Mouse (Mus musculus): Measurements from ENCODE around the gene Hddc3. TPM values are rescaled to one million over a fixed set of nuclear protein-coding genes. Genes with fewer than 3 reads are reported as not detected.

Hddc3 gene
- total and polyA plus RNA-seq, 3 experiments, result 2.6 to 12.6 (median 5.5) TPM

DNA sequence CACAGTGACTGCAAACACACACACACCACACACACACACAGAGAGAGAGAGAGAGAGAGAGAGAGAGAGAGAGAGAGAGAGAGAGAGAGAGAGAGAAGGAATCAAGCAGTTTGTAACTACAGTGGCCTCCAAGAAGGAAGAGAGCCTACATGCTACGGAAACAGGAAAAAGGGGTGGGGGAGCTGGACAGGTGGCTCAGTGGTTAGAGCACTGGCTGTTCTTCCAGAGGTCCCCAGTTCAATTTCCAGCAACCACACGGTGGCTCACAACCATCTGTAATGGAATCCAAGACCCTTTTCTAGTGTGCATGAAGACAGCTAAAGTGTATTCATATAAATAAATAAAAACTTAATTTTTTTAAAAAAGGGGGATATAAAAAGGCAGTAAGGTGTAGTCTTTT, 29.8 kb downstream of the Hddc3 start:
- H3K27me3 ChIP-seq (replicated peaks), result no peaks in the 10 kb centered on the region
- peaks cover 10 to 24% of the 10 kb centered on the region in 2 experiments for H3K36me3 ChIP-seq (replicated peaks in 1 of 2; ENCODE audit: control insufficient read depth in 1 of 2, insufficient read depth in 1 of 2, low read length in 1 of 2)
- H3K4me1 ChIP-seq (ENCODE audit: control insufficient read depth in 1 of 2, insufficient read depth in 2 of 2), result peaks cover 27 to 83% of the 10 kb centered on the region in 2 experiments
- no peak overlapping the region for H3K4me3 ChIP-seq (replicated peaks in 1 of 3; ENCODE audit: low read depth in 2 of 3, low read length in 2 of 3, poor library complexity in 1 of 3)
- no peak for TF ChIP-seq RAD21 (IDR thresholded peaks at IDR 0.05; ENCODE audit: low read depth, low read length)
- dilution Hi-C loops (cut with MboI; ENCODE audit: extremely low pct_ligation_motif_present, extremely low pct_unique_long_range_greater_than_20kb, low sequenced_read_pairs), result no loop called here
- H3K9ac ChIP-seq (ENCODE audit: insufficient read depth, low read depth), result no peak overlapping the region
- DNase-seq (ENCODE audit: extremely low read depth), result no peak
- H3K79me2 ChIP-seq (replicated peaks; ENCODE audit: control insufficient read depth, extremely low read depth, insufficient read depth, poor library complexity, severe bottlenecking), result peaks cover 6% of the 10 kb centered on the region
- in situ Hi-C loops (cut with MboI; ENCODE audit: low pct_ligation_motif_present, low pct_unique_long_range_greater_than_20kb, low sequenced_read_pairs), result loop anchor here (10.0 kb wide), 1 partner anchor 228 kb away; no protein-coding TSS in a partner anchor
- H3K4me2 ChIP-seq (ENCODE audit: insufficient read depth, low read depth, poor library complexity, severe bottlenecking), result no peak overlapping the region
- no peaks in the 10 kb centered on the region for H3K9me3 ChIP-seq (replicated peaks; ENCODE audit: low read length)
- no peak overlapping the region for H3K27ac ChIP-seq (ENCODE audit: insufficient read depth, low read depth)

DNA sequence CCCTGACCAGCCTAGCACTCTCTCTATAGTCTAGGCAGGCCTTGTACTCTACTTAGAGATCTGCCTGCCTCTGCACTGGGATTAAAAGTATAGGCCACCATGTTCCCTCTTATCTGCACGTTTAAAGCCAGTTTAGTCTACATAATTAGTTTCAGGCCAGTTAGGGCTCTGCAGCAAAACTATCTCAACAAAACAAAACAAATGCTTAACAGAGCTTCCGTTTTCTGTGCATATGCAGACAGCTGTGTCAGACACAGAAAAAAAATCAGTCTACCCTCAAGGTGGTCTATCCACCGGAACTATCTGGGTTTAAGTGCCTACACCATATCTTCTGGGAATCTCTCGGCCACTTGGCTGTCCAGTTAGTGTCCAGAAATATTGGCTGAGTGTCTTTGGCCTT, 30.4 kb downstream of the Hddc3 start:
- no peaks in the 10 kb centered on the region for H3K9me3 ChIP-seq (replicated peaks; ENCODE audit: low read length)
- H3K4me2 ChIP-seq (ENCODE audit: insufficient read depth, low read depth, poor library complexity, severe bottlenecking), result peak overlapping the region; percentile 7
- H3K4me3 ChIP-seq (replicated peaks in 1 of 3; ENCODE audit: low read depth in 2 of 3, low read length in 2 of 3, poor library complexity in 1 of 3), result no peak overlapping the region
- H3K27ac ChIP-seq (ENCODE audit: insufficient read depth, low read depth), result peak overlapping the region; percentile 73
- H3K36me3 ChIP-seq (replicated peaks in 1 of 2; ENCODE audit: control insufficient read depth in 1 of 2, insufficient read depth in 1 of 2, low read length in 1 of 2), result peaks cover 5 to 22% of the 10 kb centered on the region in 2 experiments
- DNase-seq (ENCODE audit: extremely low read depth), result no peak
- peaks cover 25 to 79% of the 10 kb centered on the region in 2 experiments for H3K4me1 ChIP-seq (ENCODE audit: control insufficient read depth in 1 of 2, insufficient read depth in 2 of 2)
- H3K9ac ChIP-seq (ENCODE audit: insufficient read depth, low read depth), result peak overlapping the region; percentile 16; the same call in 1 of the 2 replicates
- in situ Hi-C loops (cut with MboI; ENCODE audit: low pct_ligation_motif_present, low pct_unique_long_range_greater_than_20kb, low sequenced_read_pairs), result loop anchor here (10.0 kb wide), 1 partner anchor 229 kb away; no protein-coding TSS in a partner anchor
- dilution Hi-C loops (cut with MboI; ENCODE audit: extremely low pct_ligation_motif_present, extremely low pct_unique_long_range_greater_than_20kb, low sequenced_read_pairs), result no loop called here
- H3K79me2 ChIP-seq (replicated peaks; ENCODE audit: control insufficient read depth, extremely low read depth, insufficient read depth, poor library complexity, severe bottlenecking), result peaks cover 6% of the 10 kb centered on the region
- H3K27me3 ChIP-seq (replicated peaks), result no peaks in the 10 kb centered on the region
- no peak for TF ChIP-seq SMC3 (IDR thresholded peaks at IDR 0.05; ENCODE audit: low read depth, low read length)
- 0 out of 2 replicates have a peak, but pooled peaks have one; percentile 18 for TF ChIP-seq IRF4 (IDR thresholded peaks at IDR 0.05; ENCODE audit: low read depth, low read length)
- no peak for TF ChIP-seq MAZ (IDR thresholded peaks at IDR 0.05; ENCODE audit: low read depth, low read length)
- peak; percentile 56 for TF ChIP-seq ZNF384 (IDR thresholded peaks at IDR 0.05; ENCODE audit: low read depth, low read length)

DNA sequence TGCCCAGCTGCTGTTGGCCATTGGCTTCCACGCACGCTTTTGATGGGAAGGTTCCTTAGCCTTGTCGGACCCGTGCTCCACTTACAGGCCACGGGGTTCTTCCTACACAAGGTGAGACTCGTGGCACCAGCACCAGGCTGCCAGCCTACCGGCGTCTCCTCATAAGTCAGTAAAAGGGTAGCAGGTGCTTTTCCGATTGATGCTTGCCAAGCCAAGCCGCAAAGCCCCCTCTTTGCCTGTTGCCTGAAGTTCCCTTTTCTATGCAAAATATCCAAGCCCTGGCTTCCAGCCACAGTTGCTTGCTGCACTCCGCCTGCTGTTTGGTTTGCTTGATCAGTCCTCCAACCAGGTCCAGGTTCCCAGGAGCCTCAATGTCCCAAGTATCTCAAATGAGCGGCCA, 30.9 kb downstream of the Hddc3 start:
- in situ Hi-C loops (cut with MboI; ENCODE audit: low pct_ligation_motif_present, low pct_unique_long_range_greater_than_20kb, low sequenced_read_pairs) (loop anchor here (10.0 kb wide), 1 partner anchor 229 kb away; no protein-coding TSS in a partner anchor), dilution Hi-C loops (cut with MboI; ENCODE audit: extremely low pct_ligation_motif_present, extremely low pct_unique_long_range_greater_than_20kb, low sequenced_read_pairs) (no loop called here)

More for the DNA sequence above, 30.9 kb downstream of the Hddc3 start:
- Histone ChIP-seq H3K27me3 (replicated peaks) (no peaks in the 10 kb centered on the region), H3K36me3 (replicated peaks in 1 of 2; ENCODE audit: control insufficient read depth in 1 of 2, insufficient read depth in 1 of 2, low read length in 1 of 2) (peaks cover 7 to 23% of the 10 kb centered on the region in 2 experiments), H3K4me3 (replicated peaks in 1 of 3; ENCODE audit: low read depth in 2 of 3, low read length in 2 of 3, poor library complexity in 1 of 3) (no peak overlapping the region), H3K9ac (ENCODE audit: insufficient read depth, low read depth) (no peak overlapping the region), H3K4me1 (ENCODE audit: control insufficient read depth in 1 of 2, insufficient read depth in 2 of 2) (peaks cover 21 to 74% of the 10 kb centered on the region in 2 experiments), H3K9me3 (replicated peaks; ENCODE audit: low read length) (no peaks in the 10 kb centered on the region), H3K4me2 (ENCODE audit: insufficient read depth, low read depth, poor library complexity, severe bottlenecking) (peak overlapping the region; percentile 7), H3K27ac (ENCODE audit: insufficient read depth, low read depth) (peak overlapping the region; percentile 73), H3K79me2 (replicated peaks; ENCODE audit: control insufficient read depth, extremely low read depth, insufficient read depth, poor library complexity, severe bottlenecking) (peaks cover 6% of the 10 kb centered on the region)
- TF ChIP-seq NELFE (IDR thresholded peaks at IDR 0.05; ENCODE audit: low read depth, low read length), result no peak
- 0 out of 2 replicates have a peak, but pooled peaks have one; percentile 6 for TF ChIP-seq UBTF (IDR thresholded peaks at IDR 0.05; ENCODE audit: low read depth, low read length)
- TF ChIP-seq MAZ (IDR thresholded peaks at IDR 0.05; ENCODE audit: low read depth, low read length), result 0 out of 2 replicates have a peak, but pooled peaks have one; percentile 27
- TF ChIP-seq TCF12 (IDR thresholded peaks at IDR 0.05; ENCODE audit: low read depth, low read length), result peak; percentile 78
- TF ChIP-seq PAX5 (IDR thresholded peaks at IDR 0.05; ENCODE audit: low read length), result no peak
- TF ChIP-seq ZNF384 (IDR thresholded peaks at IDR 0.05; ENCODE audit: low read depth, low read length), result no peak
- TF ChIP-seq SIN3A (IDR thresholded peaks at IDR 0.05; ENCODE audit: low read length), result 0 out of 2 replicates have a peak, but pooled peaks have one; percentile 11
- no peak for TF ChIP-seq POLR2AphosphoS2 (IDR thresholded peaks at IDR 0.05; ENCODE audit: low read depth, low read length)
- no peak for TF ChIP-seq ZMIZ1 (IDR thresholded peaks at IDR 0.05; ENCODE audit: low read depth, low read length)
- no peak for TF ChIP-seq USF1 (IDR thresholded peaks at IDR 0.05; ENCODE audit: low read depth, low read length)
- peak; percentile 39; the same call in 1 of the 2 replicates for TF ChIP-seq POLR2A (IDR thresholded peaks at IDR 0.05; ENCODE audit: low read depth, low read length)
- TF ChIP-seq KAT2A (IDR thresholded peaks at IDR 0.05; ENCODE audit: insufficient replicate concordance, low read length), result no peak
- 0 out of 2 replicates have a peak, but pooled peaks have one; percentile 45 for TF ChIP-seq TBP (conservative IDR thresholded peaks at IDR 0.05; ENCODE audit: low read depth, low read length)
- 0 out of 2 replicates have a peak, but pooled peaks have one; percentile 32 for TF ChIP-seq CHD2 (IDR thresholded peaks at IDR 0.05; ENCODE audit: low read length)
- peak; percentile 13; the same call in 1 of the 2 replicates for TF ChIP-seq ETS1 (conservative IDR thresholded peaks at IDR 0.05; ENCODE audit: low read depth, low read length)
- 0 out of 2 replicates have a peak, but pooled peaks have one; percentile 25 for TF ChIP-seq EP300 (IDR thresholded peaks at IDR 0.05; ENCODE audit: low read length)
- TF ChIP-seq MXI1 (IDR thresholded peaks at IDR 0.05; ENCODE audit: low read depth, low read length), result peak; percentile 63; the same call in 1 of the 2 replicates
- TF ChIP-seq JUND (conservative IDR thresholded peaks at IDR 0.05; ENCODE audit: low read depth, low read length), result no peak
- no peak for TF ChIP-seq MAFK (IDR thresholded peaks at IDR 0.05; ENCODE audit: insufficient replicate concordance, low read length)
- no peak for TF ChIP-seq CTCF (conservative IDR thresholded peaks at IDR 0.05 in 1 of 2, IDR thresholded peaks at IDR 0.05 in 1 of 2; ENCODE audit: low read depth in 2 of 2, low read length in 2 of 2)
- DNase-seq (ENCODE audit: extremely low read depth), result peak; percentile 63
